Mouse (Mus musculus): Measurements from ENCODE around the gene Ccdc151. TPM values are rescaled to one million over a fixed set of nuclear protein-coding genes. Genes with fewer than 3 reads are reported as not detected.

Ccdc151 gene
- polyA plus RNA-seq, 1 experiment = 38.5 TPM

DNA sequence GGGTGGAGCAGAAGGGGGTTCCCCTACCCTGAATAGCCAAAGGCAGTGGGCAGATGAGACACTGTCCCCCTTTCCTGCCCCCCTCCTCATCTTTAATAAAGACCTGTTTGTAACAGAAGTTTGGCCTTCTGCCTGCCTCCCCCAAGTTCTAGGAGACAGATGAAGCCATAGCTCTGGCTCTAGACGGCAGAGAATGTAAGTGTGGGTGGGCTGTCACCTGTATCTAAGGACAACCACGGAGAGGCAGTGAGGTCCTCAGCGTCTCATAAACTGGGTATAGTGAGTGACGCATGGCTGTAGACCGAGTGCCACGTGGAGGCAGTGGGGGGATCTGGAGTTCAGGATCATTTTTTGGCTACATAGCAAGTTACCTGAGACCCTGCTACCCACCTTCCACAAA is 53.6 kb downstream of the Ccdc151 start:
- Histone ChIP-seq H3K4me1 (ENCODE audit: control insufficient read depth, insufficient read depth, low read length) (peaks cover 26% of the 10 kb centered on the region), H3K27ac (ENCODE audit: control insufficient read depth, insufficient read depth, low read depth, low read length) (no peak overlapping the region), H3K4me3 (ENCODE audit: control insufficient read depth, low read depth, low read length) (no peak overlapping the region), H3K27me3 (ENCODE audit: control insufficient read depth, insufficient read depth, low read length) (no peaks in the 10 kb centered on the region), H3K36me3 (ENCODE audit: control insufficient read depth, insufficient read depth, low read length) (no peaks in the 10 kb centered on the region)
- no peak for TF ChIP-seq POLR2A (IDR thresholded peaks at IDR 0.05; ENCODE audit: control insufficient read depth, low read depth, low read length)
- TF ChIP-seq CTCF (IDR thresholded peaks at IDR 0.05; ENCODE audit: control insufficient read depth, insufficient read depth, insufficient replicate concordance, low read depth, low read length) = no peak

DNA sequence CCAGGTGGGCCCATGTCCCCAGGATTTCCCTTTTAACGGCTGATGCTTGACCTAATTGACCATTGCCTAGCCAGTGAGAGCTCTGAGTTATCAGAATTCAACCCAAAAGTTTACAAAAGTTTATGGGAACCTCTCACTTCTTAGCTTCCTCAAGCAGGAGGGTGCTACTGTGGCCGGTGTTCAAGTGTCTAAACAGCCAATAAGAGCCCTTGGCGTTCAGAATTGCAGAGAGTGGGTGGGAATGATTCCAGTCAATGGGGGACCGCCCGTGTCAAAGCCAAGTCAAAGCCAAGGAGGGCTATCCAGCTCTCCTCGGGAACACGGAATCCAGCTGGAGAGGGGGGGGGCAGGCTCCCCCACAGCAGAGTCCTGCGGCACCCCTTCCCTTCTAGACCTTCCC is 54.3 kb downstream of the Ccdc151 start:
- H3K27ac ChIP-seq (ENCODE audit: control insufficient read depth, insufficient read depth, low read depth, low read length) = no peak overlapping the region
- peak overlapping the region; percentile 59 for H3K4me3 ChIP-seq (ENCODE audit: control insufficient read depth, low read depth, low read length)
- H3K27me3 ChIP-seq (ENCODE audit: control insufficient read depth, insufficient read depth, low read length) = no peaks in the 10 kb centered on the region
- peaks cover 29% of the 10 kb centered on the region for H3K4me1 ChIP-seq (ENCODE audit: control insufficient read depth, insufficient read depth, low read length)
- no peaks in the 10 kb centered on the region for H3K36me3 ChIP-seq (ENCODE audit: control insufficient read depth, insufficient read depth, low read length)
- TF ChIP-seq POLR2A (IDR thresholded peaks at IDR 0.05; ENCODE audit: control insufficient read depth, low read depth, low read length) (no peak), CTCF (IDR thresholded peaks at IDR 0.05; ENCODE audit: control insufficient read depth, insufficient read depth, insufficient replicate concordance, low read depth, low read length) (no peak)

DNA sequence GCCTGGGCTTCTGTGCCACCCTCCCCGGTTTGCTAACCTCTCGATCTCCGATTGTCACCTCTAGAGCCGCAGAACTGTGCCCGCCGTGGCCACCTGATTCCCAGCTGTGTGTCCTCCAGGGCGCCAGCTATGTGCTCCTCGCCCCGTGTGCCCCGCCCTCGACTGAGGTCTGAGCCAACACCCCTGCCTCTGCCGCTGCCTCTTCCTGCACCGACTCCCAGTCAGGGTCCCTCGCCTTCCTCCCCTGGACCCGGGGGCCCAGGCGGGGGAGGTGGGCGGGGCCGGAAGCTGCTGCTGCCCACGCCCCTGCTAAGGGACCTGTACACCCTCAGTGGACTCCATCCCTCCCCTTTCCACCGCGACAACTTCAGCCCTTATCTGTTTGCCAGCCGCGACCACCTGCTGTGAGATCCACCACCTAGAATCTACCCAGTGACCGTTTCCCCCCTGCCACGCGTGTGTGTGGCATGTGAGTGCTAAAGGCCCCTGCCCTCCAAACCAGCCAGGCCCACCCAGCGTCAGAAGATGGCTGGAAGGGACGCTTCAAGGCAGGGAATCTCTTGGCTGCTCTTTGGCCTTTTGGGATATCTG is 54.8 kb downstream of the Ccdc151 start:
- no peak overlapping the region for H3K27ac ChIP-seq (ENCODE audit: control insufficient read depth, insufficient read depth, low read depth, low read length)
- peak overlapping the region; percentile 61 for H3K4me3 ChIP-seq (ENCODE audit: control insufficient read depth, low read depth, low read length)
- peaks cover 30% of the 10 kb centered on the region for H3K4me1 ChIP-seq (ENCODE audit: control insufficient read depth, insufficient read depth, low read length)
- no peaks in the 10 kb centered on the region for H3K36me3 ChIP-seq (ENCODE audit: control insufficient read depth, insufficient read depth, low read length)
- no peak for TF ChIP-seq CTCF (IDR thresholded peaks at IDR 0.05; ENCODE audit: control insufficient read depth, insufficient read depth, insufficient replicate concordance, low read depth, low read length)
- no peak for TF ChIP-seq POLR2A (IDR thresholded peaks at IDR 0.05; ENCODE audit: control insufficient read depth, low read depth, low read length)
- no peaks in the 10 kb centered on the region for H3K27me3 ChIP-seq (ENCODE audit: control insufficient read depth, insufficient read depth, low read length)

DNA sequence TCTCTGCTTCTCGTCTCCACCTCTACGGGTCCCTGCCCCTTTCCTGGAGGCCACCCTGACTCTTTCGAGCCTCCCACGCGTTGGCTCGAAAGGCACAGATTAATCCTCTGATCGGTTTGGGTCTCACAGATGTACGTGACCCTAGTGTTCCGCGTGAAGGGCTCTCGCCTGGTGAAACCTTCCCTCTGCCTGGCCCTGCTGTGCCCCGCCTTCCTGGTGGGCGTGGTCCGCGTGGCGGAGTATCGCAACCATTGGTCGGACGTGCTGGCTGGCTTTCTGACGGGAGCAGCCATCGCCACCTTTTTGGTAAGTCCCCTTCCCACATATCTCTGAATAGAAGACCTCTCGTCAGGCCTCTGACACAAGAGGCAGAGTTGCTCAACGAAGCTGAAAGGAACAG is 58.2 kb downstream of the Ccdc151 start:
- no peak overlapping the region; the same call in 1 of the 2 replicates for H3K4me3 ChIP-seq (ENCODE audit: control insufficient read depth, low read depth, low read length)
- no peak for TF ChIP-seq CTCF (IDR thresholded peaks at IDR 0.05; ENCODE audit: control insufficient read depth, insufficient read depth, insufficient replicate concordance, low read depth, low read length)
- no peak for TF ChIP-seq POLR2A (IDR thresholded peaks at IDR 0.05; ENCODE audit: control insufficient read depth, low read depth, low read length)
- no peaks in the 10 kb centered on the region for H3K27me3 ChIP-seq (ENCODE audit: control insufficient read depth, insufficient read depth, low read length)
- H3K27ac ChIP-seq (ENCODE audit: control insufficient read depth, insufficient read depth, low read depth, low read length) = no peak overlapping the region
- no peaks in the 10 kb centered on the region for H3K36me3 ChIP-seq (ENCODE audit: control insufficient read depth, insufficient read depth, low read length)
- H3K4me1 ChIP-seq (ENCODE audit: control insufficient read depth, insufficient read depth, low read length) = peaks cover 30% of the 10 kb centered on the region

DNA sequence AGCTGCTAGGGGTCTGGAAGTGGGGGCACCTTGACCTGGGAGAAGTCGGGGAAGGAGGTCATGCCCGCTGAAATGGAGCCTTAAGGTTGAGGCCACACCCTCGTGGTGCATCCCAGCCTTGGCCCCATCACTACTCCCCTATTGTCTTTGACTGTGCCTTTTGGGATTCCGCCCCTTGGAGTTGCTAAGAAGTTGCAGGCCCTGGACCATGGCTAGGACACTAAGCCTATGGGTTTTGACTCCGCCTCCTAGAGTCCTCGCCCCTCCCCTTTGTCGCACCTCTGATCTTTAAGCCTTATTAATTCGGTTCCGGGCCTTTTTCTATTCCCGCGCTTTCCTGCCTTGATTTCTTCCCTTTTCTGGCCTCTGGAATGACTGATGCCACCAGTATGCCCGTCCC is 58.8 kb downstream of the Ccdc151 start:
- Histone ChIP-seq H3K4me3 (ENCODE audit: control insufficient read depth, low read depth, low read length) (no peak overlapping the region; the same call in 1 of the 2 replicates), H3K27me3 (ENCODE audit: control insufficient read depth, insufficient read depth, low read length) (no peaks in the 10 kb centered on the region), H3K4me1 (ENCODE audit: control insufficient read depth, insufficient read depth, low read length) (peaks cover 30% of the 10 kb centered on the region), H3K27ac (ENCODE audit: control insufficient read depth, insufficient read depth, low read depth, low read length) (no peak overlapping the region), H3K36me3 (ENCODE audit: control insufficient read depth, insufficient read depth, low read length) (no peaks in the 10 kb centered on the region)
- no peak for TF ChIP-seq CTCF (IDR thresholded peaks at IDR 0.05; ENCODE audit: control insufficient read depth, insufficient read depth, insufficient replicate concordance, low read depth, low read length)
- no peak for TF ChIP-seq POLR2A (IDR thresholded peaks at IDR 0.05; ENCODE audit: control insufficient read depth, low read depth, low read length)

DNA sequence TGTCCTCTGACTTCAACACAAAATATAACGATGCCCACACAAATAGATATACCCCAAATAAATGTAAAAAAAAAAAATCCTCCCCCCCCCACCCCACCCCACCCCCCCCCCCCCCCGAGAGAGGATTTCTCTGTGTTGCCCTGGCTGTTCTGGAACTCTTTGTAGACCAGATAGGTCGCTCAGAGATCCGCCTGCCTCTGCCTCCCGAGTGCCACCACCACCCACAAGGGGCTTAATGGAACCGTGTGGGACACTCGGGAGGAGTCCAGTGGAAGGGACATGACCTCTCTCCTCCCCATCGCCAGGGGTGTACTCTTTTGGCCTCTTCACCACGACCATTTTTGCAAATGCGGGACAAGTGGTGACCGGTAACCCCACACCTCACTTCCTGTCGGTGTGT is 59.4 kb downstream of the Ccdc151 start:
- TF ChIP-seq POLR2A (IDR thresholded peaks at IDR 0.05; ENCODE audit: control insufficient read depth, low read depth, low read length) (no peak), CTCF (IDR thresholded peaks at IDR 0.05; ENCODE audit: control insufficient read depth, insufficient read depth, insufficient replicate concordance, low read depth, low read length) (no peak)
- Histone ChIP-seq H3K4me1 (ENCODE audit: control insufficient read depth, insufficient read depth, low read length) (peaks cover 25% of the 10 kb centered on the region), H3K36me3 (ENCODE audit: control insufficient read depth, insufficient read depth, low read length) (no peaks in the 10 kb centered on the region), H3K4me3 (ENCODE audit: control insufficient read depth, low read depth, low read length) (peak overlapping the region; percentile 12; the same call in 1 of the 2 replicates), H3K27me3 (ENCODE audit: control insufficient read depth, insufficient read depth, low read length) (no peaks in the 10 kb centered on the region), H3K27ac (ENCODE audit: control insufficient read depth, insufficient read depth, low read depth, low read length) (no peak overlapping the region)

Other genes starting within 250 kb of the Ccdc151 start
- gene Spc24, start 242.3 kb downstream of the Ccdc151 start, polyA plus RNA-seq (2012; rRNA removed) = 16.5 and 17.1 TPM in 2 replicates
- gene Kank2, start 203.9 kb downstream of the Ccdc151 start, polyA plus RNA-seq (2012; rRNA removed) = 6.7 and 6.9 TPM in 2 replicates
- not detected in 2 replicates for gene Angptl8, start 167.1 kb downstream of the Ccdc151 start, polyA plus RNA-seq (2012; rRNA removed)
- gene Dock6, start 150.0 kb downstream of the Ccdc151 start, polyA plus RNA-seq (2012; rRNA removed) = 41.5 and 46.0 TPM in 2 replicates
- gene Rab3d, start 84.4 kb downstream of the Ccdc151 start, polyA plus RNA-seq (2012; rRNA removed) = 21.2 and 22.7 TPM in 2 replicates
- gene Ccdc159, start 75.2 kb downstream of the Ccdc151 start, polyA plus RNA-seq (2012; rRNA removed) = 72.0 and 74.9 TPM in 2 replicates
- gene Tmem205, start 75.1 kb downstream of the Ccdc151 start, polyA plus RNA-seq (2012; rRNA removed) = 296 and 312 TPM in 2 replicates
- 33.3 and 39.3 TPM in 2 replicates for gene Plppr2, start 65.6 kb downstream of the Ccdc151 start, polyA plus RNA-seq (2012; rRNA removed)
- 4.7 and 5.1 TPM in 2 replicates for gene Swsap1, start 46.9 kb downstream of the Ccdc151 start, polyA plus RNA-seq (2012; rRNA removed)
- 1.5 and 1.9 TPM in 2 replicates for gene Epor, start 39.1 kb downstream of the Ccdc151 start, polyA plus RNA-seq (2012; rRNA removed)
- gene Rgl3, start 13.2 kb downstream of the Ccdc151 start, polyA plus RNA-seq (2012; rRNA removed) = 3.9 and 5.2 TPM in 2 replicates
- 41.2 and 43.3 TPM in 2 replicates for gene Prkcsh, start 172 bp upstream of the Ccdc151 start, polyA plus RNA-seq (2012; rRNA removed)
- 1.8 and 1.9 TPM in 2 replicates for gene Elavl3, start 49.4 kb upstream of the Ccdc151 start, polyA plus RNA-seq (2012; rRNA removed)
- gene Gm49318, start 68.6 kb upstream of the Ccdc151 start, polyA plus RNA-seq (2012; rRNA removed) = not detected in 2 replicates
- 43.1 and 44.9 TPM in 2 replicates for gene Zfp653, start 68.7 kb upstream of the Ccdc151 start, polyA plus RNA-seq (2012; rRNA removed)
- 71.6 and 72.6 TPM in 2 replicates for gene Ecsit, start 82.8 kb upstream of the Ccdc151 start, polyA plus RNA-seq (2012; rRNA removed)
- 5.8 and 22.3 TPM in 2 replicates for gene Cnn1, start 96.6 kb upstream of the Ccdc151 start, polyA plus RNA-seq (2012; rRNA removed)
- gene Elof1, start 114.5 kb upstream of the Ccdc151 start, polyA plus RNA-seq (2012; rRNA removed) = 1,299 and 1,403 TPM in 2 replicates
- gene Acp5, start 133.1 kb upstream of the Ccdc151 start, polyA plus RNA-seq (2012; rRNA removed) = 8.2 and 10.7 TPM in 2 replicates
- gene Pigyl, start 154.2 kb upstream of the Ccdc151 start, polyA plus RNA-seq (2012; rRNA removed) = 64.8 and 73.5 TPM in 2 replicates
- gene Zfp872, start 185.5 kb upstream of the Ccdc151 start, polyA plus RNA-seq (2012; rRNA removed) = 0.05 and 0.16 TPM in 2 replicates
- 8.5 and 9.4 TPM in 2 replicates for gene Zfp809, start 223.1 kb upstream of the Ccdc151 start, polyA plus RNA-seq (2012; rRNA removed)